Mouse (Mus musculus) kidney, postnatal 36 days (tissue): ENCODE measurements around the gene Padi1.

Source experiments
- DNase-seq, 2 experiments: peaks; one replicate each; pipeline ENCODE4 v3.0.0; 2021 to 2022; ENCODE audit warnings: mixed read lengths in 2 of 2

The Padi1 gene

DNA sequence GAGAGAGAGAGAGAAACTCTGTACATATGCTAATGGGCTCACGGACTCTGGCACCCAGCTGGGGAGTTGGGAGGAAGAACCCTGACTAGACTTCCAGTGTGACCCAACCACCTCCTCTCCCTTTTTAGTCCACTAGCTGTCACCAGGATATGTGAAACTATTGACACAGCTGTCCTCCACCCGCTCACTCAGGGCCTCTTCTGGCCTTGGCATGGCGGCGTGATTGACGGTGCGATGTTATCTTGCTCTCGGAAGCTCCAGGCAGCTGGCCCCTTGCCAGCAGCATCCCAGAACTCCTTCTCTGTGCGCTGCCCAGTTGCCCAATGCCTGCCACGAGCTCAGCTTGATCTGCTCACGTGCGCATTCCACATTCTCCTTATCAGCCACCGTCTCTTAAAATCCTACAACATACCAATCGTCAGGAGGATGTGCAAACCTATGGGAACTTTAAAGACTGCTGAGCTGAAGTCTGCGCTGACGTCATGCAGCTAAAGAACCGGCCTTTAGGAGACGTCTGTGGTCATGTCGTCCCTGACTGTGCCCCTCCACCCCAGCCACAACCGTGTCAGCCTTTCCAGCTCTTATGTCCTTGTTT, 65.7 kb downstream of the Padi1 start:
- peak in 1 of 2 experiments; percentile 30 for DNase-seq

- DNase-seq, result no peak
Observed at GRCm38 (mm10) chr4:140776623-140777022, 69.0 kb downstream of the Padi1 start.

- DNase-seq, result no peak
Observed at GRCm38 (mm10) chr4:140775876-140776275, 69.7 kb downstream of the Padi1 start.

DNA sequence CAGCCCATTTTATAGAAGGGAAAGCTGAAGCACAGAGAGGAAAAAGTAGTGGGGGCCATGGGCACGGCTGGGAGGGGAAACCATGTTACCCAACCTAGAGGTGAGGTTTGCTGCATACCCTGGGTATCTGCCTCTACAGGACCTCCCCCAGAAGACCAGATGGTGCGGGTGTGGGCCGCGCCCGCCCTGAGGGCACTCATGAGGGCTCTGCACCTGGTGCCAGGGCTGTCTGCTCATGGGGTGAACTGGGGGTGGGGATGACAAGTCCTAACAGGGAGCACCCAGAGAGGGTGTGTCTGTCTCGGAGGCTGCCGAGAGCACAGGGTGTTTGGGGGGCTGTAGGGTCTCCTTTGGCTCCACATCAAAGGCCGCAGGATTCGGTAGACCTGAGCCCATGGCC, 70.7 kb downstream of the Padi1 start:
- no peak for DNase-seq

DNA sequence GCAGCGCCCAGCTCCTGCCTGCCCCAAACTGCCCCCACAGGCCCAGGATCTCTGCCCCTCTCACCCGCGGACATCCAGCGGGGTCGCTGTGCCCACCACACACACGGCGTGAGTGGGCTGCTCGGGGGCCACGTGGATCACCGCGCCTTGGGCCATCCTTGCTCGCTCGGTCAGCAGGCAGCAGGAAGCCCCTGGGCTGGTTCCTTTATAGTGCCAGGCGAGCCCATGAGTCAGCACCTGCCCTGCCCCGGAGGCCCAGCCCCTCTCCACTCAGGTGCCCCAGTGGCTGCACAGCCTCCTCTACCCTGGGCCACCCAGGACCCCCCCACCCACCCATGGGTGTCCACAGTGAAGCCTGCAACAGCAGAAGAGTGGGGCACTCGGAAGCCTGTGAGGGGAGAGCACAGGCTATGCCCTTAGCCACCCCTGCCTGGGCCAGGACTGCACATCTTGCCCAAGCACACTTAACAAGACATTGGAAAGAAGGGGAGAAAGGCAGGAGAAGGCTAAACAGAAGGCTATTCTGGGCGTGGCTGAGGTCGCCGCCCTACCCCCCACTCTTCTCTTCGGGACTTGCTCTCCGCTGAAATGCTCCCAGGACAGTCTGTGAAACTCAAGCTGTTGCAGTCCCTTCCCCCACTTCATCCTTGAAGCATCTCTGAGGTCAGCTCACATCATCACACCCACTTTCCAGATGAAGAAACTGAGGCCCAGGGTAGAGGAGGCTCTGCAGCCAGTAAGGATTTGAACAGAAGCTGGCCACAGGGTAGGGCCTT, 71.4 kb downstream of the Padi1 start, which contains the start of gene Padi4:
TSS of gene Padi4 (minus strand) at position 212 of the 776 bp plus-strand sequence.
- no peak for DNase-seq

- DNase-seq, result peak; percentile 21 to 43
Observed at GRCm38 (mm10) chr4:140771091-140771490, 74.5 kb downstream of the Padi1 start.

GRCm38 (mm10) chr4:140770433-140770832, 75.1 kb downstream of the Padi1 start:
- DNase-seq, result peak; percentile 44 to 69

DNA sequence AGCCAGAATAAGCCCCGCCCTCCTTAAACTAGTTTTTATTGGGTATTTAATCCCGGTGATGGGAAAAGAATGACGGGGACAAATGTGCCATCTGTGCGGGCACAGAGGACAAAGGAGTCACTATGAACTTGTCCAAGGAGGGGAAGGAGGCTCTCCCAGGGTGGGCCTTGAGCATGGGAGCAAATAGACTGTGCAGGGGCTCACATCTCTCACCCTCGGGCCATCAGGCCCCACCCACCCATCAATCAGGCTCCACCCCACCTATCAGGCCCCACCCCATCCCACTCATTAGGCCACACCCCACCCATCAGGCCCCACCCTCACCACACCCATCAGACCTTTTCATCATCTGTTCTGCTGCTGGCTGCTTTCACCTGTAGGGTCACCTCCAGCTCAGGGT, 76.6 kb downstream of the Padi1 start:
- no peak for DNase-seq

DNA sequence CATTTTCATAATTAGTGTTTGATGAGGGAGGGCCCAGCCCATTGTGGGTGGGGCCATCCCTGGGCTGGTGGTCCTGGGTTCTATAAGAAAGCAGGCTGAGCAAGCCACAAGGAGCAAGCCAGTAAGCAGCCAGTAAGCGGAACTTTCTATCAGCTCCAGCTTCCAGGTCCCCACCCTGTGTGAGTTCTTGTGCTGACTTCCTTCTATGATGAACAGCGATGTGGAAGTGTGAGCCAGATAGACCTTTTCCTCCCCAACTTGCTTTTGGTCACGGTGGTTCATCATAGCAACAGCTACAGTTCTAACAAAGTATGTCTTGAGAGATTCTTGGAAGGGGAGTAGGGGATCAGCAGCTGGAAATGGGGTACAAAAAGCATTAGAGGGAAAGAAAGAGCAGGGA, 79.6 kb downstream of the Padi1 start:
- no peak for DNase-seq

GRCm38 (mm10) chr4:140763158-140763557, 82.4 kb downstream of the Padi1 start:
- DNase-seq, result peak; percentile 35 to 78
